Mouse (Mus musculus): ENCODE measurements around the gene Ldha. TPM values are rescaled to one million over a fixed set of nuclear protein-coding genes. Genes with fewer than 3 reads are reported as not detected.
A peak's percentile ranks its signal among the peaks of the same experiment; 100 is the strongest.
"Not testable (repeated sequence)": the region's sequence is repeated elsewhere in the genome, so short reads cannot be mapped to it uniquely, and the experiment has no call there.

The Ldha gene
- total RNA-seq (2021), result 1,000 to 10,000 TPM; 1,136 TPM

DNA sequence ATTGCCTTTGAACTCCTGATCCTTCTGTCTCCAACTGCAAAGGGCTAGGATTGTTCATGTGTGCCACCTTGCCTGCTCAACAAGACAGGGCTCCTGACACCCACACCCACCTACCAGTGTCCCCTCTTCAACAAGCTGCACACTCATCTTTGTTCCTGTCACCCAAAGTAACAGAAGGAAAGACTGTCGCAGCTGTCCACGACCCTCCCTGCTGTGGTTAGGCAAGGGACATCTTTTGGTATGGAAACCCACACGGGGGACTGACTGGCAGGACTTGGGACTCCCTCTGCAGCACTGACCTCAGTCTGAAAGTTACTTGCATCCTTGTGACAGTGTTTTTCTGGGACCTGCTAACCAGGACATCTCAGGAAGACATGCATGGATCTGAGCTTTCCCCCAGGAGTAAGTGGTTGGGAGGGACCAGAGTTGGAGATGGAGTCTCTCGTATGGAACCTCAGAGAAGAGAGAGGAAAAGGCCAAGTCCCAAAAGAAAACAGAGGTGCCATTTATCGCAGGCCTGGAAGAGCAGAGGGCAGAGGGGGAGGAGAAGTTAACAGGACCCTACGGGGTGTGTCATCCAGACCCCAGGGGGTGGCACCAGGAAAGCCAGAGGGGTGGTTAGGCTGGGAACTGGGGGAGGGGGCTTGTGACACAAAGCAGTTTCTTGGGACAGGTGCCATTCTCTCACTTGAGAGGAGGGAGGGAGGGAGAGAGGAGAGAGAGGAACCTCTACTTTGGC lies at the start of gene Ldha:
TSS of gene Ldha (plus strand) at position 689 of the 739 bp plus-strand sequence.
- DNase-seq, result no peak

DNA sequence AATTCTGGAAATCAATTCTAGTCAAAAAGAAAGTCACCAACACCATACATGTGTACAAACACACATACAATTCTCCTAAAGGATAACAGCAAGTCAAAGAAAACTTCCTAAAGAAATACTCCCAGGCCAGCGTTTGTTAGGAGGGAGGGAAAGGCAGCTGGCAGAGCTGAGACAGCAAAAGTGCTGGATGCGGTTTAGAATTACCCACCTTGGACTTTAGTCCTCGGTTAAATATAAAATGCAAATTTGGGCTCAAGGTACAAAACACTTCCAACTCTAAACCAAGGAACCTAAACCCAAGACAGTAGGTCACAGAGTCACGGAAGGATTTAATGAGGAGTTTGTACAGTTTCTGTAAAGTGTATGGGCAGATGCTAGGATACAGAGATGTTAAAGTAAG lies 47.4 kb upstream of the Ldha start:
- DNase-seq, result no peak

DNA sequence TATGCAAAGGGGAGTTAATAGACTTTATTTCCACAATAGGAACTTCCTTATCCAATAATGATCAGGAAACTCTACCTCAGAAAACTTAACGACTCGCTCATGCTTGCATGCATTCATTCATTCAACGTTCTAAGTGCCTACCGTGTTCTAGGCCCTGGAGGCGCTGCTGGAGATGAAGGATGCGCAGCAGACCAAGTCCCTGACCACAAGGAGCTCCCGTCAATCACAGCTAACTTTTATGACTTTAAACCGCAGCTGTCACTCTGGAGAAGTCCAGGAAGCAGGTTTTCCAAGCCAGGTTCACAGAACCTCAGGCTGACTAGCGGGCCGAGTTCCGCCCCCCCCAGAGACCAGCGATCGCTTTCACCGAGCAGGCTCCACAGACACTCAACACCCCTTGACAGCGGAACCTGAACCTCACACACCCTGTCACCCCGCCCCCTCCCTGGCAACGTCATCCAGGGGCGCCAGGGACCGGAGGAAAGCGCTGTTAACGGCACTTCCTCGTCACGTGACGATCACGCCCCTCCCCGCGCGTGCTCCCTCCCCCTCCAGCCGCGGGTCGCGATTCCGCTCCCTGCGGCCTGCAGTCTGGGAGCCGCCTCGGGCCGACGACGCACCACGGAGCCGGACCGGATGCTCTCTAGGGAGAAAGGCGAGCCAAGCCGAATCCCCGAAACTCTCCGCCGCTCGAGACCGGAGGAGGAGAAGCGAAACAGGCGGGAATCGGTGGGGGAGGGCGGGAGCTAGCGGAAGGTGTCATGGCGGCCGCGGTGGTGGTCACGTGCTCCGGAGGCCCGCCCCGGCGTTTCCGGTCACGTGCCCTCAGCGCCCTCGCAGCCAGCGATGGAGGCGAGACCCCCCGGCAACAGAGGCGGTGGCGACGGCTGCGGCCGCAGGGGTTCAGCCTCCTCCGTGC lies 45.7 kb upstream of the Ldha start, which contains the start of the genes Hps5 and Gtf2h1:
TSS of gene Hps5 (minus strand) at position 778 of the 919 bp plus-strand sequence.
TSS of gene Gtf2h1 (plus strand) at position 817 of the 919 bp plus-strand sequence.
- DNase-seq, result peak; percentile 98

DNA sequence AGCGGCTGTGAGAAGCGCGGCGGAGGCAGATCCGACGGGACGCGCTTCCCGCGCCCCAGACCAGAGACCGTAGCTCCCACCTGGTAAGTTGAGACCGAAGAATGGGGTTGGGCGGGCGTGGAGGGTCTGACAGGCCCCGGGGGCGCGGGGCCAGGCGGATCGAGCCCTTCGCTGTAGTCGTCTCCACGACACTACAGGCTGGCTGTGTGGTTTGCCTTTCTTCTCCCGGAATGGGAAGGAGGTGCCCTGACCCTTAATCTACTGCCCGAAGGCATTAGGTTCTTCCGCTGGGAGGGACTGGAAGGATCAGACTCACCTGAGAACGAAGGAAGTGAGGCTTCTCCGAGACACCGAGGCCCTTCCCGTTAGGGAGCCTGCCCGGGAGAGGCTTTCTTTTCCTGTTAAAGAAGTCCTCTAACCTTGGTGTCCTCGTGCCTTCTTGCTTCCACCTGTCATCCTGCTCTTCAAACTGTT lies 45.0 kb upstream of the Ldha start:
- no peak for DNase-seq

DNA sequence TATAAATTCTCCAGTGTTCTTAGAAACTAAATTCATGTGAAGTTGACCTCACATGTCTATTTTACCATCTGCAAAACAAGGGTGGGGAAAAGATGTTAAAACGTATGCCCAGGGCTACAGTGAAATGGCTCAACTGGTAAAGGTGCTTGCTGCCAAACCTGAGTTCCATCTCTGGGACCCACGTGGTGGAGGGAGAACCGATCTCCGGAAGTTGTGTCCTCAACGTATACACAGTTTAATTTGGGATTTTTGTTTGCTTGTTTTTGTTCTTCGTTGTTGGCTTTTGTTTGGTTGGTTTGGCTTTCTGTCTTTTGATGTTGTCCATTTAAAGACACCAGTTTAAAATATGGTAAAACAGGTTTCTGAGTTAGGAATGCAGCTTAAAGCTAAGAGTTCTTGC lies 44.5 kb upstream of the Ldha start:
- no peak for DNase-seq

DNA sequence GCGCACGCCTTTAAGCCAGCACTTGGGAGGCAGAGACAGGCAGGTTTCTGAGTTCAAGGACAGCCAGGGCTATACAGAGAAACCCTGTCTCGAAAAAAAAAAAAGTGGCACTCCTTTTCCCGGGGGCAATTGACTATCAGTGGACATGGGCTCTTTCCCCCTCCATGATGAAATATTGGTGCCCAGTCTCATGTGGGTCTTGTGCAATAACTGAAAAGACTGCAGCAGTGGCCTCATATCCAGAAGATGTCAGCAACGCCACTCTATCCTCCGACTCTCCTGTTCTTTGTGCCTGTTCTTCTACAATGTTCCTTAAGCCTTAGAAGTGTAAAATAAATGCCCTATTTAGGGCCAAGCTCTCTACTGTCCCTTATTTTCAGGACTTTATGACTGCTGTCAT lies 30.9 kb upstream of the Ldha start:
- no peak for DNase-seq

DNA sequence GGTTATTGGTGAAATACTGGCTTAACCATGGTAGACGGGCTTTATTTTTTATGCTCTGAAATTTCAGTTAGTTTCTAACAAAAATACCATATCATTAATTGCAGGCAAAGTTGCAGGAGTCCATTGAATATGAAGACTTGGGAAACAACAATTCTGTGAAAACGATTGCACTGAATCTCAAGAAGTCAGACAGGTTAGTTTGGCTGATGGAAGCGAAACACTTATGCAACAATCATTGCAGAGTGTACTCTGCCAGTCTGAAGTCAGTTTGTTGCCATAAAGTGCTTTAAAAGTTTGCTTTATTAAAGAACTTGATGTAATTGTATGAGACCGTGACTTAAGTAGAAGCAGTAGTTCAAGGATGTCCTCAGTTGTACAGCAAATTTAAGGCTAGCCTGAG lies 27.3 kb upstream of the Ldha start:
- no peak for DNase-seq

DNA sequence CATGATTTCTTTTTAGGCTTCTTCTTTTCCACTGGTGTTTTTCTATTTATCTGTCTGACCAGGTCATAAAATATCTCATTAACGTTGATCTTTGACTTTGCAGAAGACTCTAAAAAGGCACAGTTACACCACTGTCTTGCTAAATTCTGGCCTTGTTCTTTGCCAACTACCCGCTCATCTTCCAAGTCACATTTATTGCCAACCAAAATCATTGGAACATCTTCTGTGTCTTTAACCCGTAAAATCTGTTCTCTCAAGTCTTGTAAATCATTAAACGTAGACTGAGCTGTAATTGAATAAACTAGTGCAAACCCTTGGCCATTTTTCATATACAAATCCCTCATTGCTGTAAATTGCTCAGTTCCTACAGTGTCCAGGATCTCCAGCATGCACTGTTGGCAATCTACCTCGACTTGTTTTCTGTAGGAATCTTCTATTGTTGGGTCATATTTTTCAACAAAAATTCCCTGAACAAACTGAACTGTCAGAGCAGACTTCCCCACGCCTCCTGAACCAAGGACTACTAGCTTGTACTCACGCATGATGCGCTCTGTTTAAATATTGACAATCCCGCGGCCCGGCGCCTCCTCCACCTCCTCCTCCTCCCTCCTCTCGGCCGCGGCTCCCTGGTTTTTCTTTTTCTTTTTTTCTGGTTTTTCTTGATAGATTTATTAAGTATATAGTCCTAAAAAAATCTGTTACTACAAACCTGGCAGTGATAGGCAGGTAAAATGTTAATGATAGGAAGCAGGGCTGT lies 20.2 kb upstream of the Ldha start:
- DNase-seq, result not testable (repeated sequence)

DNA sequence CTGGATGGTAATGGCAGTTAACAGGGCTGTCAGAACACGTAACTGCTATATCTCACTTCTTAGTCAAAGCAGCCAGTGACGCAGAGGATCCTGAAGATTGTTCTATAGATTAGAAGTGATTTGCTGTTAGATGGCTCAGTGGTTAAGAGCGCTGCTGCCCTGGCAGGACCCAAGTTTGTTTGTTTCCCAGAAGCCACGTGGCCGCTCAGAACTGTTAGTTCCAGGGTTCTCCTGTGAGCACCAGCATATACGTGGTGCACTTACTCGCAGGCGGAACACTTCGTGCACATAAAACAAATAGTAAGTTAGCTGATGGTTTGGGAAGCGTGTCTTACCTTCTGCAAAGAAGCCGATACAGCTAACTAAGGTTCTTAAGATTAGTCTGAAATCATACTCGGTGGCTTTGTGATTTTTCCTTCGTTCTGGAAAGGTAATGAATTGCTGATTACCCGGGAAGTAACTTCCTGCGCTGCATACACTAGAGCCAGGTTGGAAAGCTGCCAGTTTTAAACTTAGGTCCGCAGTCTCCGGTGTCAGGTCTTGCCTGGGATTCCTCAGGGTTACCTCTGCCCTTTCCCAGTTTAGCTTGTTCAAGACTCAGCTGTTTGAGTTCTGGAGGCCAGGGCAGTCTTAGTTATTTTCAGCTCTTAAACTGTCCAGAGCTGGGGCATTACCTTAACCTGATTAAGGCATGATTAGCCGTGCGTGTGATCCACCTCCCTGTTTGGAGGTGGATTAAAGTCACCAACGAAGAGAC lies 14.1 kb upstream of the Ldha start:
- DNase-seq, result no peak

DNA sequence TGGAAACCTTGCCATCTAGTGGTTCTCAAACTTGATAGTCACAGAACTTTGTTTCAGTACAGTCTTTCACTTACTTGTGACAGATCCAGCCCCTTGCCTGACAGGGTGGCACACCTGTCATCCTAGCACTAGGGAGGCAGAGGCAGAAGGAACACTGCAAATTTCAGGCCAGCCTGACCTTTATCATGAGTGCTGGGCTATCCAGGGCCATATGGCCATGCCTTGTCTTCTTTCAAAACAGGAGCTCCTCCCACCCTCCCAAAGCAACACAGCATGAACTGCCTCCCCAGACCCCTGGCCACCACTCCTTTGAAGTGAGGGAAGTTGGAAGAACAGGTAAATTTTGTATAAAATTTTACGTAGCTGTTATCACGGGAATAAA lies 13.5 kb upstream of the Ldha start:
- no peak for DNase-seq

DNA sequence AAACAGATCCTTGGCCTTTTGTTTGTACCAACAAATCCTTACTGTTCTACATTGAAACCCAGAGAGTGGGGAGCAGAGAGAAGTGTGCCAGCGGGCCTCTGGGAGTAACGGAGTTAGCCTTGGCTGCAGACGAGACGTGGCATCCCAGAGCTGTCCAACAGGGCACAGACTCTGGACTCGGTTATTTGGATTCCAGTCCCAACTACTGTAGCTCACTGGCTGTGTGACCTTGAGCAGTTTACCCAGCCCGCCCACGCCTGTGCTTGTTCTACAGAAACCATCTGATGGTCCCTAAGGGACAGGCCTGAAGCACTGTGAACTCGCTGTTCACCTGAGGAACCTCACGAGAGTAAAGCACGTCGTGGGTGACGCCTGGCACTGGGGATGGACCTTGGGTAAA lies 11.4 kb upstream of the Ldha start:
- DNase-seq, result no peak

DNA sequence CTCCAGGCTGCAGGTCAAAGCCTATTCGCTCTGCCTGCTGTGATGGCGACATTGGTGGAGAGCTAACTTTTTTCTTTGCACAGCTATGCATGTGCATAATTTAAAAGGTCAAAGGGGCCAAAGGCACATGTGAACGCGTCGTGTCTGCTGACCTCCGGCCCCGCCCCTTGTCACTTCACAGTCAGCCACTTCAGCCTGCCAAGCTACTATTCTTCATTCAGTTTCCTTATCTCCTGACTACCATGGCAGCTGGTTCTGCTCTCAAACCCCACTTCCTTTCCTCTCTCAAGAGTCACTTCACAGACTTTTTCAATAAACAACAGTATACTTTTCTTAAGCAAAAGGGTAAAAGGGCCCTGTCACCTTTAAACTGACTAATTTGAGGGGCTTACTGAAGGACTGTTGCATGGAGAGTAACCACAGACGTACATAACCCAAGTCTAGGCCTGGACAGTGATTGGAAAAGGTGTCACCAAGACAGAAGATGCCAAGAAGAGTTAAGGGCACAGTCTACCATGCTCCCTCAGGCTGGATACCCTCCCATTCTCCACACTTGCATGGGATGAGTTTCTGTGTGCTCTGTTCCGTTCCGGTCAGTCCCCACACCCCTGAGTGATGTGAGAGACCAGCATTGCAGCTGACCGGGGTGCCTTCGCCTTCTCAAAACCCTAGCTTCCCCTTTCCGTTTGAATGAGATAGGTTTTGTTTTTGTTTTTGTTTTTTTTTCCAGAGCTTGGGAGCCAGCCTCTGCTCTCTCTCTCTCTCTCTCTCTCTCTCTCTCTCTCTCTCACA lies 10.3 kb upstream of the Ldha start:
- DNase-seq, result peak; percentile 51

DNA sequence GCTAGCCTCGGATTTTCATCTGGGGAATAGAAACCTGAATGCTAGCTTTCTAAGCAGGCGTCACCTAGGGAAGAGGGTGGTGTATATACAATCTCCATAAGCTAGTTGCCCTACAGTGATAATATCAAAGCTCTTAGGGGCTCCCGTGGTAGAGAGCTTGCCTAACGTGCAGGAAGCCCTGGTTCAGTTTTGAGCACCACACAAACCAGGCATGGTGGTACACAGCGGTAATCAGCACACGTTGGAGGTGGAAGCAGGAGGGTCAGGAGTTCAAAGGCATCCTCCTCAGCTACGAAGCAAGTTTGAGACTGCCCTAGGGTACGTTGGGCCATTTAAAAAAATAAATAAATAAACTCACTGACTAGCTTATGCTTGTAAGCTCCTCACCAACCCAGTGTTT lies 9.6 kb upstream of the Ldha start:
- DNase-seq, result no peak

DNA sequence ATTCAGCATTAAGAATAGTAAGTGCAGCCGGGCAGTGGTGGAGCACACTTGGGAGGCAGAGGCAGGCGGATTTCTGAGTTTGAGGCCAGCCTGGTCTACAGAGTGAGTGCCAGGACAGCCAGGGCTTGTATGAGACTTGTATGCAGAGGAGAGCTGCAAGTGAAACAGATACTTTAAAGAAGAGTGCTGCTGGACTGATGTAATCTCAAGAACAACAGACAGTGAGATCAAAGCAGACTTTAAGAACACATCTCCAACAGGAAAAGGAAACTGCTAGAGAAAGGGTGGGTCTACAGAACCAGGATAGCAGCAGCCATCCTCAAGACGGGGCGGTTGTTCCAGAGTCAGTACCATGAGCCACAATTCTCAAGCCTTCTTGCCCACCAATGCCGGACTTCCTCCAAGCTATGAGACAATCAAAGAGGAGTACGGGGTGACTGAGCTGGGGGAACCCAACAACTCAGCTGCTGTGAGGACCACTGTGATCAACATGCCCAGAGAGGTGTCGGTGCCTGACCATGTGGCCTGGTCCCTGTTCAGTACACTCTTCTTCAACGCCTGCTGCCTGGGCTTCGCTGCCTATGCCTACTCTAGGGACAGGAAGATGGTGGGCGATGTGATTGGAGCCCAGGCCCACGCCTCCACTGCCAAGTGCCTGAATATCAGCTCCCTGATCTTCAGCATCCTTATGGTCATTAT lies 9.0 kb upstream of the Ldha start:
- not testable (repeated sequence) for DNase-seq

DNA sequence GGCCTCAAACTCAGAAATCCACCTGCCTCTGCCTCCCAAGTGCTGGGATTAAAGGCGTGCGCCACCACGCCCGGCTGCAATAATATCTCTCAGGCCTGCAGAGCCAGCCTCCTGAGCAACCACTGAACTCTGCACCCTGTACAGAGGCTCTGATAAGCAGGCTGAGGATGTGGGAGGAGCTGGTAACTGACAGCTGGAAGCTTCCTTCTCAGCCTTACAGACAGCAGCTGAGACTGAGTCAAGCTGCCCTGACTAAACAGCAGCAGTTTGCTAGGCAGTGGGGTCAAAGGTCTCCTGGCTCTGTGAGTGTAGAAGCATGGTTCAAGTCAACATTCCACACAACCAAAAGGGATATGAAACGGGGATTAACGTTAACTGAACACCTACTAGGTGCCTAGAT lies 8.0 kb upstream of the Ldha start:
- peak; percentile 22 for DNase-seq

DNA sequence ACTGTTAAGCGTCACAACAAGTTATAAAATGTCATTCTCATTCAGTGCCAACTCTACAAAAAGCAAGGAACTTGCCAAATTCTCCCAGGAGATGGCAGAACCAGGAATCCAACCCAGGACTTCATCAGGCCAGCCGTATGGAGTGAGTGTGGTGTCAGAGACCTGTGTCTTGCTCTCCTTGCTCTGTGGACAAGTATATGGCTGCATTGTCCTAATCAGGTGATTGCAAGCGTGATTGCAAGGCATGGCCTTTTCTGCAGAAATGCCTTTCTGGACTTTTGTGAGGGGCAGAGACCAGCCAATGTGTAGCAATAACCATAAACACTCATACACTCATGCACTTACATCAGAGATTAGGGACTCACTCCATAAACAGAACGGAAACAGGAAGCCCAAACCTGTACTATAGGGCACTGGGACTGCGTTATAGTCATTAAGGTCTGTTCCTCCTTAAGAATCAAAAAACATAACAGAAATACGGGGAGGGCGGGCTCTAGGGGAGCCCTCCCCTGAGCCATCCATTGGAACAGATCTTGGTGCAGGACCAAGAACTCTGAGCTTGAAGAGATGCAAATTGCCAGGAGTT lies 7.5 kb upstream of the Ldha start:
- DNase-seq, result no peak

DNA sequence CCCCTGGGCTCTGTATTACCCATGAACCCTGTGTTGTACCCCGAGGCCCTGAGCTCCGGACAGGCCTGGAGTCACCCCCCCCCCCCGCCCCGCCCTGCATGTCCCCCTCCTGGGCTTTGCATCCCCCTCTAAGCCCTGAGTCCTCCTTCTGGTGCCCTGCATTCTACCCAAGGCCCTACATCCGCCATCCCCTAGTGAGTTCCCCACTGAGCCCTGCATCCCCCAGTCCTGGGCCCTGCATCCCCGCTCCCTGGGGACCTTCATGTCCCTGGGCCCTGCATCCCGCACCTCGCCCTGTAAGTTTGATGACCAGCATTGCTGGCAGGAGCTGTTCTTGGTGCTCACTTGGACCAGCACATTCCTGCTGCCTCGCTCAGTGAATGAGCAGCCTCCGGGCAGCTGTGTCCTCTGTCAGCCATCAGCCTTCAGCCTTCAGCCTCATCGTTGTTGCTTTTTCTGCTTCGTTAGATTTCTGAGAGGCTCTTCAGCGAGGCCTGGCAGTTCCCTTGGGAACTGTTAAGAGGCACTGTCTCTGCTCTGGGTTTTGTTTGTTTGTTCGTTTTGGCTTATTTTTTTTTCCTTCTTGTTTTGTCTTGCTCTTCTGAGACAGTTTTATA lies 6.2 kb upstream of the Ldha start:
- no peak for DNase-seq

DNA sequence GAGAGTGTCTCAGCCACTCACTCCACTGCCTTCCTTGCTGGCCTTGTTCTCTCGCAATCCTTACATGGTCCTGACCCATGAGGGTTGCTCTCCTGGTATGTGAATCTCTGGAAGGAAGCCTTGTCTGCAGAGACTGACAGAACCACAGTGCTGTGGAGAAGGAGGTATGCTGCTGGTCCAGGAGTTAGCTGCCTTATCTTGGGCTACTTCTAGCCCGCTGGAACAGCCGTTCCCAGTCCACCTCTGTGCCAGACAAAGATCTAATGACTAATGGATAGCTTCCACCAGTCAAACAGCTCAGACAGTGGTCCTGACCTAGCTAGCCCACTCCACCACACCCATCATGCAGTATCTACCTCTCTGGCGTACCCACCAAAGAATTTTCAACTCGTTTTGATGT lies 4.9 kb upstream of the Ldha start:
- no peak for DNase-seq

DNA sequence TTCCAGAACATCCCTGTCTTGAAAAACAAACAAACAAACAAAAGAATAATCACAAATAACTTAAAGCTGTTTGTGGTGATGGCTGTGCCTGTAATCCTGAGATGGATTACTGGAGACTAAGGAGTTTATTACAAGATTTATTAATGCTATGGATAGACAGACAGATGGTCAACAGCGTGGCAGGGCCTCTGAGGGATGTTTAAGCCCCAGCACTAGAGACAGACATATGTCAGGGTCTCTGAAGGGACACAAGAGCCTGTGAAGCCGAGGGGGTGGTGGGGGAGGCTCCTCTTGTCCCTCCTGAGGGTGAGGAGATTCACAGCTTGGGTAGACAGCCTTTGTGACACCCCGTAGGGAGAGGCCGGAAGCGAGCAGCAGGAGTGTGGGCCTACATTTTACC lies 4.2 kb upstream of the Ldha start:
- DNase-seq, result no peak

Data from heart, postnatal 4 days (tissue).